Mouse (Mus musculus): ENCODE data around the gene Tomm20. TPM values are rescaled to one million over a fixed set of nuclear protein-coding genes. Genes with fewer than 3 reads are reported as not detected.

Tomm20 gene
- polyA plus RNA-seq, 1 experiment from 2014 or later = 278 TPM

DNA sequence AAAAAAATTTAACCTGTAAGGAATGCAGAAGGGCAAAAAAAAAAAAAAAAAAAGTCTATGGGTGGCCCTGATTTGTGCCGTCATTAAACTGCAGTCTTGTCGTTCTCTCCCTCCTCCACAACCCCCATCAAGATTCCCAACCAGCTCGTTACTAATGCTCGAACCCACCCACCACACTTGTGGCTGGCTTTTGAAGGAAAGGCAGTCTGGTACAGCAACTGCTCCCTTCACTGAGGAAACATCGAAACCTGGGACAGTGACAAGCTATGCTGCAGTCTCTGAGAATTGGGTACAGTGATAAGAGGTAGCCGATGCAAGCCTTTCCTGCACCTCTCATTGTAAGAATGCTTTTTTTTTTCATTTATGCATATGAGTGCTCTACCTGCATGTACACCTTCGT, 800 bp upstream of the Tomm20 start:
- Histone ChIP-seq H3K9me3 (ENCODE audit: control insufficient read depth) (no peaks in the 10 kb centered on the region), H3K4me1 (replicated peaks; ENCODE audit: control insufficient read depth, insufficient read depth, low read length) (no peaks in the 10 kb centered on the region), H3K4me3 (ENCODE audit: low read depth, low read length) (peak overlapping the region; percentile 78; the same call in 1 of the 2 replicates), H3K9ac (ENCODE audit: low read depth, low read length) (no peak overlapping the region), H3K36me3 (ENCODE audit: control insufficient read depth, insufficient read depth) (peaks cover 25% of the 10 kb centered on the region), H3K27ac (ENCODE audit: low read depth, low read length) (peak overlapping the region; percentile 96; the same call in 1 of the 2 replicates), H3K4me2 (replicated peaks; ENCODE audit: low read depth) (peak overlapping the region; percentile 79), H3K27me3 (replicated peaks; ENCODE audit: control insufficient read depth, insufficient read depth, low read length) (no peaks in the 10 kb centered on the region)
- TF ChIP-seq CTCF (IDR thresholded peaks at IDR 0.05; ENCODE audit: low read depth) = no peak
- WGBS = 79% methylated on average over 7 of the region's 7 CpGs
- no peak for ATAC-seq

DNA sequence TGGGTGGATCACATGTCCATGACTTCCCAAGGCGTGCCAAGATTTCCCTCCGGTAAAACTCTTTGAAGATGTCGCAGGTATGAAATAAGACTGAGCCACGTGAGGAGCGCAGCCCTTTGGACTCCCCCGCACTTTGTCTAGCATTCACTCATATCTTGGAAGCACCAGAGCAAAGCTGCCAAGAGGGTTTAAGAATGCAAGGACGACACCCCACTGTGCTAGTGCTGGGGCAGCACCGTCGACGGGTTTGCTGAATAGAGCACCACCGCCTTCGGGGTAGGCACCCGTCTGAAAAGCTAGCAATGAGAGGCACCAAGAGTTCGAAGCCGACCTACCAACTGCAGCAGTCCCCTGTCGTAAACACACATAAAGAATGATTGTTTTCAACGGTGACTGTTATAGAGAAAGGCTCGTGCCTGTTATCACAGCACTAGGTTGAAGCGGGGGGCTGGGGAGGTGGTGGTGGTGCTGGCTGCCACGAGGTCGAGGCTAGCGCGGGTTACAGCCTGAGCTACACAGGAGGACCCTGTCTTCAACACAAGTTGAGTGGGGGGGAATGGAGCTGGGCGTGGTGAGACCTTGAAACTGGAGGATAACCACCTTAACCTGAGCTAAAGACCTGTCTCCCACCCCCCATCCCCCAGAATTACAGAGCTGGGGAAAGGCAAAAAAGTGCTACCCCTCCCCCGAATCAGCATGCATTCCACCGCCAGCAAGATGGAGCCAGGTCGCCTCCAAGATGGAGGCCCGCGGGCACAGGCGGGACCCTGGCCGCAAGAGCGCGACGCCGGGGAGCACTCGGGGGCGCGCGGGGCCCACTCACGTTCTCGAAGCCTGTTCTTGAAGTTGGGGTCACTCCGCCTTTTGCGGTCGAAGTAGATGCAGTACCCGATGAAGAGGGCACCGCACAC, 608 bp downstream of the Tomm20 start:
- Histone ChIP-seq H3K4me3 (ENCODE audit: low read depth, low read length) (peak overlapping the region; percentile 78), H3K9ac (ENCODE audit: low read depth, low read length) (peak overlapping the region; percentile 92), H3K27me3 (replicated peaks; ENCODE audit: control insufficient read depth, insufficient read depth, low read length) (no peaks in the 10 kb centered on the region), H3K4me1 (replicated peaks; ENCODE audit: control insufficient read depth, insufficient read depth, low read length) (no peaks in the 10 kb centered on the region), H3K27ac (ENCODE audit: low read depth, low read length) (peak overlapping the region; percentile 96), H3K4me2 (replicated peaks; ENCODE audit: low read depth) (peak overlapping the region; percentile 79), H3K36me3 (ENCODE audit: control insufficient read depth, insufficient read depth) (peaks cover 17% of the 10 kb centered on the region), H3K9me3 (ENCODE audit: control insufficient read depth) (no peaks in the 10 kb centered on the region)
- no peak for TF ChIP-seq CTCF (IDR thresholded peaks at IDR 0.05; ENCODE audit: low read depth)
- peak; percentile 66 for ATAC-seq
- under 1% methylated on average over 45 of the region's 46 CpGs for WGBS

DNA sequence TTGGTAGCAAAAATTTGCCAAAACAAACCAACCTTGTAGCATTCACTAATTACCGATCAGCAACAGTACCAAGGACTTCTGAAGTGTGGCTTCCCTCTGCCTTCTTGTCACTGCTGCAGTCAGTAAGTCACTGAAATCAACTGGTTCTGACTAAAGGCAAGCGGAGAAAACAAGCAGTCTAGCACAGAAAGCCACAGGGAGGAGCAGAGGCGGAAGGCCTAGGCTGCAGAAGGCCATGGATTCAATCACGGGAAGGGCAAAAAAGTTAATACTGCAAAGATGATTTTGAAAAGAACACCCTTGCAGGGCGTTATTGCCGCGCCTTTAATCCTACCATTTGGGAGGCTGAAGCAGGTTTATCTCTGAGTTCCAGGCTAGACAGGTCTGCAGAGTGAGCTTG, 2.1 kb downstream of the Tomm20 start:
- 68% methylated on average over 7 of the region's 7 CpGs for WGBS
- H3K27ac ChIP-seq (ENCODE audit: low read depth, low read length) = no peak overlapping the region
- no peak for ATAC-seq
- peaks cover 11% of the 10 kb centered on the region for H3K36me3 ChIP-seq (ENCODE audit: control insufficient read depth, insufficient read depth)
- peak overlapping the region; percentile 79 for H3K4me2 ChIP-seq (replicated peaks; ENCODE audit: low read depth)
- TF ChIP-seq CTCF (IDR thresholded peaks at IDR 0.05; ENCODE audit: low read depth) = no peak
- H3K9me3 ChIP-seq (ENCODE audit: control insufficient read depth) = no peaks in the 10 kb centered on the region
- H3K27me3 ChIP-seq (replicated peaks; ENCODE audit: control insufficient read depth, insufficient read depth, low read length) = no peaks in the 10 kb centered on the region
- no peaks in the 10 kb centered on the region for H3K4me1 ChIP-seq (replicated peaks; ENCODE audit: control insufficient read depth, insufficient read depth, low read length)
- H3K9ac ChIP-seq (ENCODE audit: low read depth, low read length) = peak overlapping the region; percentile 12
- peak overlapping the region; percentile 78; the same call in 1 of the 2 replicates for H3K4me3 ChIP-seq (ENCODE audit: low read depth, low read length)

DNA sequence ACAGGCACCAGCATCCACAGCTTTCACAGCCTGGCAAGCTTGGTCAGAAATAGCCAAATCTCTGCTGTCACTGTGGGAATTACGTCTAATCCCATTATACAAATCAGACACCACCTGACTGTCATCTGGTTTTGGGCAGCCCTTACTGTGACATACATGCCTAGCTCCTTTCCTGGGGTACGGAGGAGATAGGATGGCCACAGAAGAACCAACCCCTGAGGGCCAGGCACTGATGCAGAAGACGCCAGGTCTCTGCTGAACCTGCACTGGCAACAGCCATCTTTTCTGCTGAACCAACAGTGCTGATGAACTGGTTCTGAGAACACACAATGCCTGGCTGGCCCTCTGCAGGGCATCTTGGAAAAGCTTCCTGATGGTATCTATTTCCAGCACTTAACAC, 8.3 kb downstream of the Tomm20 start:
- WGBS = 89% methylated on average over 3 of the region's 3 CpGs
- H3K9ac ChIP-seq (ENCODE audit: low read depth, low read length) = no peak overlapping the region
- no peak overlapping the region for H3K27ac ChIP-seq (ENCODE audit: low read depth, low read length)
- peaks cover 62% of the 10 kb centered on the region for H3K36me3 ChIP-seq (ENCODE audit: control insufficient read depth, insufficient read depth)
- TF ChIP-seq CTCF (IDR thresholded peaks at IDR 0.05; ENCODE audit: low read depth) = no peak
- H3K9me3 ChIP-seq (ENCODE audit: control insufficient read depth) = no peaks in the 10 kb centered on the region
- no peak for ATAC-seq
- H3K4me1 ChIP-seq (replicated peaks; ENCODE audit: control insufficient read depth, insufficient read depth, low read length) = no peaks in the 10 kb centered on the region
- H3K4me2 ChIP-seq (replicated peaks; ENCODE audit: low read depth) = no peak overlapping the region
- no peaks in the 10 kb centered on the region for H3K27me3 ChIP-seq (replicated peaks; ENCODE audit: control insufficient read depth, insufficient read depth, low read length)
- H3K4me3 ChIP-seq (ENCODE audit: low read depth, low read length) = no peak overlapping the region

DNA sequence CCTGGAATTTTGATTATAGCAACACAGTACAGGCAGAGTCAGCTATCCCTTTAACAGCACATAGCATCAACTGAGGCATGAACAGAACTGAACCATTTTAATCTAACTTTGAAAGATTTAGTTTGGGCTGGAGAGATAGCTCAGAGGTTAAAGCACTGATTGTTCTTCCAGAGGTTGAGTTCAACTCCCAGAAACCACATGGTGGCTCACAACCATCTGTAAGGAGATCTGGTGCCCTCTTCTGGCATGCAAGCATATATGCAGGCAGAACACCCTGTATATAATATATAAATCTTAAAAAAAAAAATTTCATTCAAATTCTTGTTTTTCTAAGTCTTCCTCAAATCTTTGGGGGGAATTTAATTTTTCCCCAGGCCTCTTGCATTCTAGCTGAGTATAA, 9.7 kb downstream of the Tomm20 start:
- peaks cover 68% of the 10 kb centered on the region for H3K36me3 ChIP-seq (ENCODE audit: control insufficient read depth, insufficient read depth)
- no peak overlapping the region for H3K27ac ChIP-seq (ENCODE audit: low read depth, low read length)
- H3K4me2 ChIP-seq (replicated peaks; ENCODE audit: low read depth) = no peak overlapping the region
- no peak overlapping the region for H3K4me3 ChIP-seq (ENCODE audit: low read depth, low read length)
- no peak for ATAC-seq
- no peaks in the 10 kb centered on the region for H3K4me1 ChIP-seq (replicated peaks; ENCODE audit: control insufficient read depth, insufficient read depth, low read length)
- TF ChIP-seq CTCF (IDR thresholded peaks at IDR 0.05; ENCODE audit: low read depth) = peak; percentile 78
- H3K9me3 ChIP-seq (ENCODE audit: control insufficient read depth) = no peaks in the 10 kb centered on the region
- H3K9ac ChIP-seq (ENCODE audit: low read depth, low read length) = no peak overlapping the region
- H3K27me3 ChIP-seq (replicated peaks; ENCODE audit: control insufficient read depth, insufficient read depth, low read length) = no peaks in the 10 kb centered on the region

DNA sequence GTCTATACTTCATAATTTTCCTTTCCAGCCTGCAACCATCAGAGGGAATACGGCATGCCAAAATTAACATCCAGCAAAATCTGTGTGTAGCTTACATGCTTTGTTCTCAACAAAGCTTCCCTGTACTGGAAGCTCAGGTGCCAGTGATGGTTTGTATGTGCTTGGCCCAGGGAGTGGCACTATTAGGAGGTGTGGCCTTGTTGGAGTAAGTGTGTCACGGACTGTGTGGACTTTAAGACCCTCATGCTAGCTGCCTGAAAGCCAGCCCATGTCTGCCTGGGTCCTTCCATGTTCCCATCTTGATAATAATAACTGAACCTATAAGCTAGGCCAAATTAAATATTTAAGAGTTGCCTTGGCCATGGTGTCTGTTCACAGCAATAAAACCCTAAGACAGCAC, 10.3 kb downstream of the Tomm20 start:
- TF ChIP-seq CTCF (IDR thresholded peaks at IDR 0.05; ENCODE audit: low read depth) = no peak
- 84% methylated on average over 2 of the region's 2 CpGs for WGBS
- Histone ChIP-seq H3K9ac (ENCODE audit: low read depth, low read length) (no peak overlapping the region), H3K27ac (ENCODE audit: low read depth, low read length) (no peak overlapping the region), H3K4me3 (ENCODE audit: low read depth, low read length) (no peak overlapping the region), H3K27me3 (replicated peaks; ENCODE audit: control insufficient read depth, insufficient read depth, low read length) (no peaks in the 10 kb centered on the region), H3K36me3 (ENCODE audit: control insufficient read depth, insufficient read depth) (peaks cover 72% of the 10 kb centered on the region), H3K9me3 (ENCODE audit: control insufficient read depth) (no peaks in the 10 kb centered on the region), H3K4me1 (replicated peaks; ENCODE audit: control insufficient read depth, insufficient read depth, low read length) (no peaks in the 10 kb centered on the region), H3K4me2 (replicated peaks; ENCODE audit: low read depth) (no peak overlapping the region)
- no peak for ATAC-seq

All from intestine, postnatal 0 days (tissue).